Mouse (Mus musculus) bone marrow, adult 2 months (tissue): Measurements from ENCODE around the gene Daglb.

Experiments
- CTCF ChIP-seq: fragments of 200-500 bp; IDR thresholded peaks from 2 replicates; pipeline ENCODE4 v1.5.1; 2011; ENCODE audit warnings: low read length, control low read depth; ENCODE audit not compliant: control insufficient read depth, insufficient read depth
- POLR2A ChIP-seq: fragments of 200-500 bp; IDR thresholded peaks from 2 replicates; pipeline ENCODE4 v1.6.1; 2011; ENCODE audit warnings: low read depth, mild to moderate bottlenecking, control low read depth, low read length, borderline replicate concordance; ENCODE audit not compliant: control insufficient read depth

DNA sequence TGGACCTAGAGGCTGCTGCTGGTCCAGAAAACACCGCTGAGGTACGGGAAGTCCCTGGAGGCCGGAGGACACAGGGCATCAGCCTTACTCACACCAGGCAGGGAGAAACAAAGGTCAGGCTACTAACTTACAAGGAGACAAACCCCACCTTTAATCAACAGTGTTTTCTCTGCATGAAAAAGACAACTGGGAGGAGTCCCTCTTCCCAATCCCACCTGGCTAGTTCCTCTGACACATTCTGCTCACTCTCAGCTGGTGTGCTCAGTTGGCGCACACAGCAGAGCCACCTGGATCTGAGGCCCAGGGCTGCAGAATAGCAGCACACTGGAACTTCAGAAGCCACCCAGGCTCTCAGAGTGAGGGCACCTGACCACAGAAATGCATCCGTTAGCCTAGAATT, 50.5 kb downstream of the Daglb start:
- TF ChIP-seq POLR2A: no peak
- TF ChIP-seq CTCF: no peak
